Mouse (Mus musculus) liver, postnatal 0 days (tissue): ENCODE measurements around the gene Pparg.

ENCODE experiments used
- CTCF ChIP-seq: sonication (generic); IDR thresholded peaks from 2 replicates; pipeline ENCODE4 v1.5.1; 2016; ENCODE audit warnings: antibody characterized with exemption, low read depth
- EP300 ChIP-seq: IDR thresholded peaks from 2 replicates; pipeline ENCODE4 v1.6.1; 2016; ENCODE audit warnings: antibody characterized with exemption, low read depth, mild to moderate bottlenecking

DNA sequence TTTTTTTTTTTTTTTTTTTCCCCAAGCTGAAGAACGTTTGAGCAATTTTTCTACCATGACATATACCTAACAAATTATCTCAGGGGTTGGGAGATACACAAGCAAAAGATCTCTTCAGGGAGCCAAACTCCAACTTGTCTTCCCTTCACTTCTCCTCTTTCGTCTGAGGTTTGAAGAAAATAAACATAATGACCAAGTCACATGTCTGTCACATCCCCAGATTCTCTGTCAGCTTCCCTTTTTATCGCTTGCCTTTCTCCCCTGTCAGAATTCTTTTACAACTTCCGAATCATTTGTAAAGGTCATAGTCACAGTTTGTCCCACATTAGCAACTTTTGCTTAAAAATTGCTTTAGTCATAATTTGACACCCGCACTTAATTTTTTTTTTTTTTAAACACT lies 17.2 kb upstream of the Pparg start:
- TF ChIP-seq CTCF: no peak
- no peak for TF ChIP-seq EP300
